8 mouse cellular contexts compared by ENCODE assay signal in genomic region chr12:69582216-69582612, GRCm38 (mm10). TPM values are rescaled to one million over a fixed set of nuclear protein-coding genes. Genes with fewer than 3 reads are reported as not detected.
A peak's percentile ranks its signal among the peaks of the same experiment; 100 is the strongest.
DNase-seq lines count a peak whose midpoint lies in the region; ATAC-seq and TF ChIP-seq lines count a peak whose summit lies in the region.

No protein-coding gene starts in this region.

- TF ChIP-seq EP300 in CH12.LX (IDR thresholded peaks at IDR 0.05; ENCODE audit: low read length): no peak

- H3K4me2 ChIP-seq in CH12.LX (ENCODE audit: insufficient read depth, low read depth, poor library complexity, severe bottlenecking): peak overlapping the region; percentile 76
- H3K4me2 ChIP-seq in forebrain, embryonic 15.5 days (replicated peaks): peak overlapping the region; percentile 60
- peak overlapping the region; percentile 95 for H3K4me2 ChIP-seq in liver, embryonic 16.5 days (ENCODE audit: low read depth, low read length)

- in situ Hi-C loops in CH12.LX (cut with MboI; ENCODE audit: low pct_ligation_motif_present, low pct_unique_long_range_greater_than_20kb, low sequenced_read_pairs): loop anchor here (10.0 to 25.0 kb wide), 2 partner anchors 113 to 370 kb away; partner anchors contain the start of gene Gm49384

- peak overlapping the region; percentile 95 for H3K27ac ChIP-seq in heart, embryonic 10.5 days
- H3K27ac ChIP-seq in CH12.LX (ENCODE audit: insufficient read depth, low read depth): peak overlapping the region; percentile 16; the same call in 1 of the 2 replicates
- H3K27ac ChIP-seq in forebrain, embryonic 15.5 days (replicated peaks): peak overlapping the region; percentile 73
- peak overlapping the region; percentile 49 for H3K27ac ChIP-seq in liver, embryonic 16.5 days (ENCODE audit: low read length)

- ATAC-seq in forebrain, embryonic 15.5 days (replicated peaks): no peak
- ATAC-seq in liver, embryonic 16.5 days (ENCODE audit: low read depth): no peak

- H3K4me3 ChIP-seq in heart, embryonic 10.5 days: peak overlapping the region; percentile 93
- peak overlapping the region; percentile 72 to 96 (median 79) for H3K4me3 ChIP-seq in CH12.LX (replicated peaks in 1 of 3; ENCODE audit: low read depth in 2 of 3, low read length in 2 of 3, poor library complexity in 1 of 3)
- H3K4me3 ChIP-seq in forebrain, embryonic 15.5 days: peak overlapping the region; percentile 77
- peak overlapping the region; percentile 82 for H3K4me3 ChIP-seq in liver, embryonic 16.5 days (ENCODE audit: low read depth, low read length)

- no peaks in the 10 kb centered on the region for H3K9me3 ChIP-seq in heart, embryonic 10.5 days
- peaks cover 4% of the 10 kb centered on the region for H3K9me3 ChIP-seq in CH12.LX (replicated peaks; ENCODE audit: low read length)
- no peaks in the 10 kb centered on the region for H3K9me3 ChIP-seq in forebrain, embryonic 15.5 days
- H3K9me3 ChIP-seq in liver, embryonic 16.5 days (replicated peaks; ENCODE audit: control insufficient read depth, low read length): no peaks in the 10 kb centered on the region

- no peak for DNase-seq in heart, embryonic 10.5 days (ENCODE audit: low spot score)
- no peak for DNase-seq in heart, postnatal 10 days
- DNase-seq in CH12.LX (ENCODE audit: extremely low read depth): no peak
- DNase-seq in adrenal gland, postnatal 25 days: no peak
- no peak for DNase-seq in spleen, postnatal 36 days (ENCODE audit: low spot score in 2 of 2)
- no peak for DNase-seq in thymus, postnatal 4 days

- WGBS in heart, embryonic 10.5 days: 31% methylated on average over 9 of the region's 9 CpGs
- WGBS in forebrain, embryonic 15.5 days: 28% methylated on average over 9 of the region's 9 CpGs
- 17% methylated on average over 9 of the region's 9 CpGs for WGBS in liver, embryonic 16.5 days (ENCODE audit: insufficient replicate concordance)

- H3K4me1 ChIP-seq in heart, embryonic 10.5 days: peaks cover 28% of the 10 kb centered on the region; the same call in 1 of the 2 replicates
- H3K4me1 ChIP-seq in CH12.LX (ENCODE audit: control insufficient read depth in 1 of 2, insufficient read depth in 2 of 2): peaks cover 2 to 28% of the 10 kb centered on the region in 2 experiments; a peak in 2 of 4 replicates
- peaks cover 21% of the 10 kb centered on the region for H3K4me1 ChIP-seq in forebrain, embryonic 15.5 days
- peaks cover 20% of the 10 kb centered on the region for H3K4me1 ChIP-seq in liver, embryonic 16.5 days (ENCODE audit: control insufficient read depth, low read depth, low read length)

- no peaks in the 10 kb centered on the region for H3K27me3 ChIP-seq in heart, embryonic 10.5 days (ENCODE audit: insufficient read depth, poor library complexity, severe bottlenecking)
- no peaks in the 10 kb centered on the region for H3K27me3 ChIP-seq in CH12.LX (replicated peaks)
- H3K27me3 ChIP-seq in forebrain, embryonic 15.5 days: no peaks in the 10 kb centered on the region
- no peaks in the 10 kb centered on the region for H3K27me3 ChIP-seq in liver, embryonic 16.5 days (ENCODE audit: control insufficient read depth, insufficient read depth, low read depth, low read length)

- intact Hi-C loops in heart, postnatal 10 days (cut with DNase I): loop anchor here (2.0 to 10.0 kb wide), 2 partner anchors 115 to 387 kb away; partner anchors contain the start of genes Dnaaf2 and Gm49383

- peak overlapping the region; percentile 71 for H3K9ac ChIP-seq in CH12.LX (ENCODE audit: insufficient read depth, low read depth)
- H3K9ac ChIP-seq in forebrain, embryonic 15.5 days (replicated peaks): peak overlapping the region; percentile 71
- H3K9ac ChIP-seq in liver, embryonic 16.5 days (ENCODE audit: low read depth, low read length): peak overlapping the region; percentile 82

- TF ChIP-seq CTCF in CH12.LX (conservative IDR thresholded peaks at IDR 0.05 in 1 of 2, IDR thresholded peaks at IDR 0.05 in 1 of 2; ENCODE audit: low read depth in 2 of 2, low read length in 2 of 2): no peak

- TF ChIP-seq POLR2A in CH12.LX (IDR thresholded peaks at IDR 0.05; ENCODE audit: low read depth, low read length): no peak

- no peak for TF ChIP-seq RAD21 in CH12.LX (IDR thresholded peaks at IDR 0.05; ENCODE audit: low read depth, low read length)

- peaks cover 21% of the 10 kb centered on the region for H3K79me2 ChIP-seq in CH12.LX (replicated peaks; ENCODE audit: control insufficient read depth, extremely low read depth, insufficient read depth, poor library complexity, severe bottlenecking)

- dilution Hi-C loops in CH12.LX (cut with MboI; ENCODE audit: extremely low pct_ligation_motif_present, extremely low pct_unique_long_range_greater_than_20kb, low sequenced_read_pairs): no loop called here

- H3K36me3 ChIP-seq in heart, embryonic 10.5 days: peaks cover 46% of the 10 kb centered on the region
- H3K36me3 ChIP-seq in CH12.LX (replicated peaks in 1 of 2; ENCODE audit: control insufficient read depth in 1 of 2, insufficient read depth in 1 of 2, low read length in 1 of 2): peaks cover 29 to 49% of the 10 kb centered on the region in 2 experiments
- H3K36me3 ChIP-seq in forebrain, embryonic 15.5 days: peaks cover 34% of the 10 kb centered on the region
- peaks cover 23% of the 10 kb centered on the region for H3K36me3 ChIP-seq in liver, embryonic 16.5 days (ENCODE audit: control insufficient read depth, insufficient read depth)

TF ChIP-seq in CH12.LX, 34 proteins besides CTCF, POLR2A, EP300 and RAD21:
- TF ChIP-seq SIN3A (IDR thresholded peaks at IDR 0.05; ENCODE audit: low read length): peak; percentile 25; the same call in 1 of the 2 replicates
- TF ChIP-seq NELFE (IDR thresholded peaks at IDR 0.05; ENCODE audit: low read depth, low read length): no peak

RNA-seq across cellular contexts. Expression of gene Vcpkmt, which starts 0.6 kb away (rescaled TPM):
- 33.0 and 35.7 TPM in 2 replicates for polyA plus RNA-seq in heart, embryonic 10.5 days (2016; fragmentation: Nextera tagmentation; extraction: Ambion mirVana)
- 1 to 10 TPM; 4.8 to 5.6 TPM for total RNA-seq in heart, postnatal 10 days (2021)
- 14.4 and 14.9 TPM in 2 replicates for total RNA-seq in CH12.LX (2012; rRNA removed)
- 23.5 and 24.8 TPM in 2 replicates for total RNA-seq in CH12.LX (2014; rRNA removed)
- polyA plus RNA-seq in CH12.LX (2012; ENCODE audit: insufficient read length, low read depth): 31.5 and 38.9 TPM in 2 replicates
- 30.7 and 32.1 TPM in 2 replicates for polyA plus RNA-seq in forebrain, embryonic 15.5 days (2015; fragmentation: Nextera tagmentation; extraction: Ambion mirVana)
- 9.1 and 9.7 TPM in 2 replicates for polyA plus RNA-seq in liver, embryonic 16.5 days (2015; fragmentation: Nextera tagmentation; extraction: Ambion mirVana)
- 12.1 and 21.3 TPM in 2 replicates for total RNA-seq in adrenal gland, postnatal 25 days (2021)

Comparison
In these comparisons a context has a peak if more than half of its experiments do, and no peak if none do; other contexts are left out.
1. H3K27ac ChIP-seq: peak in every context shown above with its lines; median percentile 95 in heart, embryonic 10.5 days; 73 in forebrain, embryonic 15.5 days; 49 in liver, embryonic 16.5 days; 16 in CH12.LX.